Mouse (Mus musculus) neural tube, embryonic 11.5 days (tissue): ENCODE results near the gene Zfp472. TPM values are rescaled to one million over a fixed set of nuclear protein-coding genes. Genes with fewer than 3 reads are reported as not detected.

Experiments used
- ATAC-seq: fragments of 200-750 bp; cut with Nextera tagmentation; 2 replicates; pipeline ENCODE4 v1.8.0; 2017; ENCODE audit warnings: moderate number of reproducible peaks, mild to moderate bottlenecking, moderate TSS enrichment, moderate library complexity; ENCODE audit not compliant: insufficient read depth, low FRiP score, low TSS enrichment
- DNase-seq: peaks from one replicate; pipeline ENCODE4 v3.0.0-alpha.2; 2015; ENCODE audit warnings: low spot score
- H3K27ac ChIP-seq: fragments of 300-500 bp; sonication (generic); 2 replicates; pipeline ENCODE4 v1.5.1; 2014; ENCODE audit warnings: low read depth, mild to moderate bottlenecking, low read length
- H3K27me3 ChIP-seq: fragments of 300-500 bp; sonication (generic); 2 replicates; pipeline ENCODE4 v1.6.1; 2014; ENCODE audit warnings: mild to moderate bottlenecking, low read length, mixed read lengths; ENCODE audit not compliant: control insufficient read depth, insufficient read depth
- H3K36me3 ChIP-seq: fragments of 300-500 bp; sonication (generic); 2 replicates; pipeline ENCODE4 v1.6.1; 2014; ENCODE audit warnings: mild to moderate bottlenecking, low read length, moderate library complexity, mixed read lengths; ENCODE audit not compliant: control insufficient read depth, insufficient read depth
- H3K4me1 ChIP-seq: fragments of 300-500 bp; sonication (generic); 2 replicates; pipeline ENCODE4 v1.6.1; 2014; ENCODE audit warnings: low read length, mixed read lengths; ENCODE audit not compliant: control insufficient read depth, insufficient read depth
- H3K4me2 ChIP-seq: fragments of 300-500 bp; sonication (generic); 2 replicates; pipeline ENCODE4 v1.6.1; 2014; ENCODE audit warnings: low read depth, mild to moderate bottlenecking, moderate library complexity
- H3K4me3 ChIP-seq: fragments of 300-500 bp; sonication (generic); 2 replicates; pipeline ENCODE4 v1.5.1; 2014; ENCODE audit warnings: low read depth, low read length
- H3K9ac ChIP-seq: fragments of 300-500 bp; sonication (generic); 2 replicates; pipeline ENCODE4 v1.6.1; 2014; ENCODE audit warnings: mild to moderate bottlenecking, low read length
- H3K9me3 ChIP-seq: fragments of 300-500 bp; sonication (generic); 2 replicates; pipeline ENCODE4 v1.6.1; 2016; ENCODE audit warnings: low read length; ENCODE audit not compliant: control insufficient read depth
- WGBS: fragments of 180-500 bp; shearing (Covaris S2); extraction: QIAGEN DNeasy Blood & Tissue Kit; methylation state at CpG from one replicate; pipeline ENCODE4 v1.1.7; 2014; 5-methylcytosine and 5-hydroxymethylcytosine counted together
- polyA plus RNA-seq: library from polyadenylated mRNA; unstranded; fragments of >200 nt; fragmentation: Nextera tagmentation; extraction: Ambion mirVana; gene quantifications from 2 replicates; pipeline ENCODE4 v1.2.1, GENCODE M21; 2014

Gene Zfp472
- polyA plus RNA-seq, 1 experiment from 2014 or later, result 13.7 TPM

GRCm38 (mm10) chr17:32944402-32945035, 21.1 kb upstream of the Zfp472 start:
- Histone ChIP-seq H3K9ac (no peak overlapping the region), H3K9me3 (no peaks in the 10 kb centered on the region), H3K4me3 (no peak overlapping the region), H3K36me3 (no peaks in the 10 kb centered on the region), H3K27me3 (no peaks in the 10 kb centered on the region), H3K4me2 (no peak overlapping the region), H3K4me1 (no peaks in the 10 kb centered on the region), H3K27ac (no peak overlapping the region)
- DNase-seq (no peak), ATAC-seq (no peak)
- 70% methylated on average over 3 of the region's 3 CpGs for WGBS

GRCm38 (mm10) chr17:32946716-32947115, 18.9 kb upstream of the Zfp472 start:
- no peak for ATAC-seq
- Histone ChIP-seq H3K27ac (no peak overlapping the region), H3K9ac (peak overlapping the region; percentile 29; the same call in 1 of the 2 replicates)

DNA sequence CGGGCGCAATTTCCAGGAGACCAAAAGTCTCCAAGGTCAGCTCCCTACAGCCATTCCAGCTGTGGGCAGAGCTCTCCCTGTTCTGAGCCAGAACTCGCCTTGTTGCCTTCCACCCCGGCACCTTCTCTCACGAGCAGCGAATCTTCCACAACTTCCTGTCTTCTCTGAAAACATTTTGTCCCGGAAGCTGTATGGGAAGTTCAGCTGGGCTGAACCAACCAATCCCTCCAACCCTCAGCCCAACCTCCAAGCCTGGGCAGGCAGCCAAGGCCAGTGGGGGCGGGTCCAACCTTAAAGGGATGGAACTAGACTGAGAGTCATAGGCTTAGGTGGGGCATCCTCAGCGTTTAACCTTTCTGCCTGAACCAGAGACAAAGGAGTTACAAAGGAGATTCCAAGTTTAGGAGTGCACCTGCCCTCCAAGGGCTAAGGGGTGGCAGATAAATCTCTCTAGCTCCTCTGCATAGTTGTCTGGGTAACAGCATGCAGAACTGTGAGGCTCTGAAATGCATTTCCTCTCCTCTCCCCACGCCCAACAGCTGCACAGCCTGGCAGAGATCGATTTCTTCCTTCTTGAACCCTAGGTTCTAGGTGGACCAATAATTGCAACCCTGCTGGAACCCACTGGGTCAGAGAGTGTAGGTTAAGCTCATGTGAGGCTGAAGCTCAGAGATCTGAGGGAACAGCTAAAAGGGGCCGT, 18.2 kb upstream of the Zfp472 start, which contains the start of gene Cyp4f13:
Gene Cyp4f13, minus strand, starts transcription at position 188 of the 700 bp plus-strand sequence.
- ATAC-seq, result no peak

More at GRCm38 (mm10) chr17:32946716-32947115, 18.9 kb upstream of the Zfp472 start:
- H3K4me1 ChIP-seq, result no peaks in the 10 kb centered on the region
- H3K27me3 ChIP-seq, result no peaks in the 10 kb centered on the region
- H3K4me2 ChIP-seq, result peak overlapping the region; percentile 32
- WGBS, result 68% methylated on average over 9 of the region's 9 CpGs
- peak overlapping the region; percentile 10 for H3K4me3 ChIP-seq
- no peaks in the 10 kb centered on the region for H3K36me3 ChIP-seq
- DNase-seq, result no peak
- no peaks in the 10 kb centered on the region for H3K9me3 ChIP-seq

DNA sequence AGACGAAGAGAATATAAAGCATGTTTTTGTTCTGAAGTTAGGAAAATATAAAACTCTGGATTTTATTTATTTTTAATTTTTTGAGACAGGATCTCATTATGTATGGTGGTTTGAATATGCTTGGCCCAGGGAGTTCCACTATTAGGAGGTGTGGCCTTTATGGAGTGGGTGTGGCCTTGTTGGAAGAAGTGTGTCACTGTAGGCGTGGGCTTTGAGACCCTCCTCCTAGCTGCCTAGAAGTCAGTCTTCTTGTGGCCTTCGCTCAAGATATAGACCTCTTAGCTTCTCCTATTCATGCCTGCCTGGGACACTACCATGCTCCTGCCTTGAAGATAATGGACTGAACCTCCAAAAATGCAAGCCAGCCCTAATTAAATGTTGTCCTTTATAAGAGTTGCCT, 15.5 kb upstream of the Zfp472 start:
- ATAC-seq, result no peak

More for the DNA sequence above, 18.2 kb upstream of the Zfp472 start, which contains the start of gene Cyp4f13:
- H3K4me2 ChIP-seq, result peak within 1 kb of the TSS; percentile 32
- no peaks in the 10 kb centered on the region for H3K4me1 ChIP-seq
- no peaks in the 10 kb centered on the region for H3K36me3 ChIP-seq
- peak within 1 kb of the TSS; percentile 10 for H3K4me3 ChIP-seq
- peak within 1 kb of the TSS; percentile 29; the same call in 1 of the 2 replicates for H3K9ac ChIP-seq
- 51% methylated on average over 12 of the region's 12 CpGs for whole genome bisulfite sequencing
- no peaks in the 10 kb centered on the region for H3K27me3 ChIP-seq
- DNase-seq, result peak; percentile 78
- no peak within 1 kb of the TSS for H3K27ac ChIP-seq
- no peaks in the 10 kb centered on the region for H3K9me3 ChIP-seq

GRCm38 (mm10) chr17:32951006-32951405, 14.6 kb upstream of the Zfp472 start:
- no peak overlapping the region for H3K9ac ChIP-seq
- WGBS, result 80% methylated on average over 11 of the region's 11 CpGs
- H3K4me1 ChIP-seq, result no peaks in the 10 kb centered on the region
- ATAC-seq (no peak), DNase-seq (no peak)
- H3K4me2 ChIP-seq, result no peak overlapping the region
- H3K4me3 ChIP-seq, result no peak overlapping the region
- no peaks in the 10 kb centered on the region for H3K36me3 ChIP-seq
- no peaks in the 10 kb centered on the region for H3K27me3 ChIP-seq
- H3K27ac ChIP-seq, result no peak overlapping the region
- no peaks in the 10 kb centered on the region for H3K9me3 ChIP-seq

More for the DNA sequence above, 15.5 kb upstream of the Zfp472 start:
- no peak for DNase-seq
- Histone ChIP-seq H3K27ac (no peak overlapping the region), H3K9me3 (no peaks in the 10 kb centered on the region), H3K4me2 (no peak overlapping the region), H3K27me3 (no peaks in the 10 kb centered on the region), H3K36me3 (no peaks in the 10 kb centered on the region), H3K4me1 (no peaks in the 10 kb centered on the region), H3K9ac (no peak overlapping the region), H3K4me3 (no peak overlapping the region)
- WGBS, result 96% methylated on average over 3 of the region's 3 CpGs

DNA sequence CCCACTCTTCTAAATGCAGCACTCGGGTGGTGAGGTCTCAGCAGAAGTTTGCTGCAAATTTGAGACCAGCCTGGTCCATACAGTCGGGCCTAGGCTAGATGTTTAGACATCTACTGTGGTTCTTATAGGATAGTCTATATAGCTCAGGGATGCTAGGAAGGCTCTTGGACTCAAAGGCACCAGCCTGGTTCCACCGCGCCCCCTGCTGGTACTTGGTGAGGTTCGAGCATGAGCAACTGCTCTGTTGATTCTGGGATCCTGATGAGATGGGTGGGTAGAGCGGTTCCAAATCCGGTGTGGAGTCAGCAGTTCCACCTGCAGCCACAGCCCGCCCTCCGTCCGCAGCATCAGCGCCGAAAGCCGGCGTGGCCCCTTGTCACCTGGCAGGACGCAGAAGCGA, 14.2 kb upstream of the Zfp472 start:
- DNase-seq (peak; percentile 74), ATAC-seq (no peak)
- Histone ChIP-seq H3K4me1 (no peaks in the 10 kb centered on the region), H3K27me3 (no peaks in the 10 kb centered on the region), H3K4me2 (no peak overlapping the region), H3K27ac (no peak overlapping the region), H3K4me3 (no peak overlapping the region), H3K9ac (no peak overlapping the region), H3K9me3 (no peaks in the 10 kb centered on the region), H3K36me3 (no peaks in the 10 kb centered on the region)
- 30% methylated on average over 16 of the region's 16 CpGs for WGBS

DNA sequence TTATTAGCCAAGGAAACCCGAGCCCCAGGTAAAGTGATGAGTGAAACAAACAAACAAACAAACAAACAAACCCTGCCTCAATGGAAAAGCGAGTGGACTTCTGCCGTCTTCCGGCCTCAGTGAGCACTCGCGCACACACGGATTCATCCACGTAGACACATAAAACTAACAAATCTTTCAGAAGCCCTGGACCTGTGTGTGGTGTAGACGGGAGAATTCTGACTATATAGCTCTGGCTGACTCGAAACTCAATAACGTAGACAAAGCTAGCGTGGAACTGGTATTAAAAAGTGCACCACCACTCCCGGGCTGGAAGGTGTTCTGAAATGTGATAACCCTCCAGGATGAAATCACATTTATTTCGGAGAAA, 376 bp upstream of the Zfp472 start:
- H3K4me2 ChIP-seq, result peak overlapping the region; percentile 75
- no peaks in the 10 kb centered on the region for H3K27me3 ChIP-seq
- peak; percentile 53; the same call in 1 of the 2 replicates for ATAC-seq
- no peaks in the 10 kb centered on the region for H3K36me3 ChIP-seq
- DNase-seq, result peak; percentile 13
- peak overlapping the region; percentile 81 for H3K4me3 ChIP-seq
- peaks cover 10% of the 10 kb centered on the region for H3K4me1 ChIP-seq
- no peaks in the 10 kb centered on the region for H3K9me3 ChIP-seq
- whole genome bisulfite sequencing, result under 1% methylated on average over 14 of the region's 14 CpGs
- no peak overlapping the region for H3K27ac ChIP-seq
- peak overlapping the region; percentile 79 for H3K9ac ChIP-seq

DNA sequence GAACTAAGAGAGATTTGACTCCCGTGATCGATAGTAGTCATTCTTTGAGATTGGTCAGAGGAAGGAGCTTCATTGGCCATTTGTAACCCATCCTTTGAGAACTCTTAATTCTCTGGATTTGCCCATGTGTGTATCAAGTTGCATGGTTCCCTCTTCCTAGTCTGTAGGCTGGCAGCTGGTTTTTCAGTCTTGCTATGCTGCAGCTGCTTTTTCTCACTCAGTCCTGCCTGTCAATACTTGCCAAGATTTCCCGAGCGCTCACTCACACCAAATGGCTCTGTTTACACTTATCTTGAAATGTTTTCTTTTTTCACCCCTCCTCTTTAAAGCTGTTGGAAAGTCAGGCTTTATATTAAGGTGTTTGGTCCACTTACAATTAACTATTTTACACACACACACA, 15.7 kb downstream of the Zfp472 start:
- H3K9ac ChIP-seq, result no peak overlapping the region
- DNase-seq (no peak), ATAC-seq (no peak)
- H3K4me1 ChIP-seq, result no peaks in the 10 kb centered on the region
- no peaks in the 10 kb centered on the region for H3K27me3 ChIP-seq
- no peaks in the 10 kb centered on the region for H3K9me3 ChIP-seq
- 86% methylated on average over 4 of the region's 4 CpGs for WGBS
- H3K36me3 ChIP-seq, result peaks cover 11% of the 10 kb centered on the region
- H3K4me3 ChIP-seq, result no peak overlapping the region
- no peak overlapping the region for H3K4me2 ChIP-seq
- no peak overlapping the region for H3K27ac ChIP-seq

DNA sequence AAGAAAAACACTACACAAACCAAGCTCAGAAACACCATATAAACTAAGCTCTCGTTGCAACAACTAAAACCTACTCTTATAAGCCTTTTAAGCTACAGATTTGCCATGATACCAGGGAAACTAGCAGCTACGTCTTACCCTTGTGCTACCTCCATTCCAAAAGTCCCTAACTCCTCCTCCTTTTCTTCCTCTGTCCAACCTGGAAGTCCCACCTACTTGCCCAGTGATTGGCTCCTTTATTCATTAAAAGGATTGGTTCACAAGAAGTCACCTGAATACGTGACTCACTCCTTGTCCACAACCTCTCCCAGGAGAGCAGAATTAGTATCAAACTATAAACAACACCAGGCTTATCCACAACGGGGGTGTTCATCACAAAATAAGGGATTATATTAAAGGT, 20.7 kb downstream of the Zfp472 start:
- ATAC-seq, result no peak
- 79% methylated on average over 4 of the region's 4 CpGs for WGBS

More for the DNA sequence above, 20.7 kb downstream of the Zfp472 start:
- Histone ChIP-seq H3K9me3 (no peaks in the 10 kb centered on the region), H3K4me1 (no peaks in the 10 kb centered on the region), H3K4me2 (no peak overlapping the region), H3K27me3 (no peaks in the 10 kb centered on the region), H3K36me3 (no peaks in the 10 kb centered on the region), H3K9ac (no peak overlapping the region), H3K27ac (no peak overlapping the region), H3K4me3 (no peak overlapping the region)
- no peak for DNase-seq
